Mouse (Mus musculus) stomach, embryonic 14.5 days (tissue): ENCODE measurements around the gene Gpr4. TPM values are rescaled to one million over a fixed set of nuclear protein-coding genes. Genes with fewer than 3 reads are reported as not detected.

Source experiments
- ATAC-seq: fragments of 200-750 bp; cut with Nextera tagmentation; 2 replicates; pipeline ENCODE4 v1.8.0; 2017; ENCODE audit warnings: low read depth, moderate TSS enrichment; ENCODE audit not compliant: insufficient number of reproducible peaks, insufficient read depth, low FRiP score
- H3K27ac ChIP-seq: fragments of 300-500 bp; sonication (generic); 2 replicates; pipeline ENCODE4 v1.5.1; 2014; ENCODE audit warnings: mild to moderate bottlenecking, low read length, moderate library complexity, mixed read lengths
- H3K27me3 ChIP-seq: fragments of 300-500 bp; sonication (generic); 2 replicates; pipeline ENCODE4 v1.6.1; 2014; ENCODE audit warnings: low read length, control low read depth, mixed read lengths; ENCODE audit not compliant: control insufficient read depth, insufficient read depth
- H3K36me3 ChIP-seq: fragments of 300-500 bp; sonication (generic); 2 replicates; pipeline ENCODE4 v1.6.1; 2014; ENCODE audit warnings: mild to moderate bottlenecking, control low read depth, low read length, moderate library complexity, mixed read lengths; ENCODE audit not compliant: control insufficient read depth, insufficient read depth
- H3K4me1 ChIP-seq: fragments of 300-500 bp; sonication (generic); 2 replicates; pipeline ENCODE4 v1.6.1; 2014; ENCODE audit warnings: low read length, control low read depth, mixed read lengths; ENCODE audit not compliant: control insufficient read depth, insufficient read depth
- H3K4me2 ChIP-seq: fragments of 300-500 bp; sonication (generic); replicated peaks from 2 replicates; pipeline ENCODE4 v1.6.1; 2014; ENCODE audit warnings: low read depth, low read length, control low read depth
- H3K4me3 ChIP-seq: fragments of 300-500 bp; sonication (generic); 2 replicates; pipeline ENCODE4 v1.5.1; 2014; ENCODE audit warnings: low read depth, low read length, control low read depth
- H3K9ac ChIP-seq: fragments of 300-500 bp; sonication (generic); replicated peaks from 2 replicates; pipeline ENCODE4 v1.6.1; 2014; ENCODE audit warnings: low read depth, mild to moderate bottlenecking, control low read depth, low read length, moderate library complexity, mixed read lengths
- H3K9me3 ChIP-seq: fragments of 300-500 bp; sonication (generic); 2 replicates; pipeline ENCODE4 v1.6.1; 2016; ENCODE audit warnings: low read depth, low read length, control low read depth; ENCODE audit not compliant: control insufficient read depth
- WGBS: fragments of 180-500 bp; shearing (Covaris S2); extraction: QIAGEN DNeasy Blood & Tissue Kit; methylation state at CpG from one replicate; pipeline ENCODE4 v1.1.7; 2014; 5-methylcytosine and 5-hydroxymethylcytosine counted together
- polyA plus RNA-seq: library from polyadenylated mRNA; unstranded; fragments of >200 nt; fragmentation: Nextera tagmentation; extraction: Ambion mirVana; gene quantifications from 2 replicates; pipeline ENCODE4 v1.2.1, GENCODE M21; 2014

Gene Gpr4
- polyA plus RNA-seq, 1 experiment from 2014 or later, result 1.4 TPM

- H3K9me3 ChIP-seq, result no peaks in the 10 kb centered on the region
- H3K4me3 ChIP-seq, result no peak overlapping the region
- H3K27ac ChIP-seq, result no peak overlapping the region
- no peak overlapping the region for H3K9ac ChIP-seq
- 76% methylated on average over 2 of the region's 2 CpGs for WGBS
- ATAC-seq, result no peak
- H3K4me2 ChIP-seq, result no peak overlapping the region
- no peaks in the 10 kb centered on the region for H3K27me3 ChIP-seq
- H3K36me3 ChIP-seq, result no peaks in the 10 kb centered on the region
- peaks cover 11% of the 10 kb centered on the region; the same call in 1 of the 2 replicates for H3K4me1 ChIP-seq
These were observed 22.8 kb downstream of the Gpr4 start for GRCm38 (mm10) chr7:19235092-19235671.

GRCm38 (mm10) chr7:19236411-19236810 lies 24.1 kb downstream of the Gpr4 start:
- Histone ChIP-seq H3K4me3 (no peak overlapping the region), H3K4me2 (no peak overlapping the region), H3K27ac (no peak overlapping the region), H3K4me1 (peaks cover 11% of the 10 kb centered on the region; the same call in 1 of the 2 replicates), H3K36me3 (no peaks in the 10 kb centered on the region; the same call in 1 of the 2 replicates), H3K27me3 (no peaks in the 10 kb centered on the region), H3K9ac (no peak overlapping the region), H3K9me3 (no peaks in the 10 kb centered on the region)
- WGBS, result 70% methylated on average over 2 of the region's 2 CpGs
- ATAC-seq, result no peak

GRCm38 (mm10) chr7:19238344-19238743 lies 26.0 kb downstream of the Gpr4 start:
- Histone ChIP-seq H3K4me1 (peaks cover 11% of the 10 kb centered on the region; the same call in 1 of the 2 replicates), H3K4me2 (no peak overlapping the region), H3K9me3 (no peaks in the 10 kb centered on the region), H3K27me3 (no peaks in the 10 kb centered on the region), H3K4me3 (no peak overlapping the region), H3K36me3 (no peaks in the 10 kb centered on the region; the same call in 1 of the 2 replicates), H3K27ac (no peak overlapping the region), H3K9ac (no peak overlapping the region)
- 95% methylated on average over 4 of the region's 4 CpGs for WGBS
- no peak for ATAC-seq

- H3K9me3 ChIP-seq, result no peaks in the 10 kb centered on the region
- H3K9ac ChIP-seq, result no peak overlapping the region
- H3K27ac ChIP-seq, result no peak overlapping the region
- WGBS, result 0% methylated on average over 1 of the region's 1 CpGs
- H3K4me2 ChIP-seq, result no peak overlapping the region
- H3K4me3 ChIP-seq, result no peak overlapping the region
- ATAC-seq, result peak; percentile 83
- H3K27me3 ChIP-seq, result no peaks in the 10 kb centered on the region
- no peaks in the 10 kb centered on the region; the same call in 1 of the 2 replicates for H3K36me3 ChIP-seq
- H3K4me1 ChIP-seq, result peaks cover 11% of the 10 kb centered on the region; the same call in 1 of the 2 replicates
These were observed 27.1 kb downstream of the Gpr4 start for GRCm38 (mm10) chr7:19239423-19239822.

GRCm38 (mm10) chr7:19239986-19240385 lies 27.6 kb downstream of the Gpr4 start:
- H3K4me3 ChIP-seq, result no peak overlapping the region
- H3K27me3 ChIP-seq, result no peaks in the 10 kb centered on the region
- no peaks in the 10 kb centered on the region for H3K9me3 ChIP-seq
- H3K27ac ChIP-seq, result peak overlapping the region; percentile 33; the same call in 1 of the 2 replicates
- 56% methylated on average over 2 of the region's 4 CpGs for WGBS
- no peak overlapping the region for H3K4me2 ChIP-seq
- peaks cover 3% of the 10 kb centered on the region for H3K36me3 ChIP-seq
- peaks cover 11% of the 10 kb centered on the region; the same call in 1 of the 2 replicates for H3K4me1 ChIP-seq
- no peak overlapping the region for H3K9ac ChIP-seq
- ATAC-seq, result no peak

- no peak overlapping the region for H3K27ac ChIP-seq
- peaks cover 9% of the 10 kb centered on the region for H3K36me3 ChIP-seq
- WGBS, result 86% methylated on average over 8 of the region's 8 CpGs
- no peak for ATAC-seq
- H3K4me1 ChIP-seq, result peaks cover 9% of the 10 kb centered on the region; the same call in 1 of the 2 replicates
- no peak overlapping the region for H3K4me2 ChIP-seq
- H3K9me3 ChIP-seq, result no peaks in the 10 kb centered on the region
- H3K4me3 ChIP-seq, result no peak overlapping the region
- no peaks in the 10 kb centered on the region for H3K27me3 ChIP-seq
- no peak overlapping the region for H3K9ac ChIP-seq
These were observed 28.6 kb downstream of the Gpr4 start for GRCm38 (mm10) chr7:19240905-19241463.

GRCm38 (mm10) chr7:19242005-19242404 lies 29.7 kb downstream of the Gpr4 start:
- no peak for ATAC-seq
- WGBS, result 90% methylated on average over 1 of the region's 1 CpGs
- peaks cover 8% of the 10 kb centered on the region; the same call in 1 of the 2 replicates for H3K4me1 ChIP-seq
- no peaks in the 10 kb centered on the region for H3K27me3 ChIP-seq
- no peak overlapping the region for H3K9ac ChIP-seq
- H3K9me3 ChIP-seq, result no peaks in the 10 kb centered on the region
- H3K4me2 ChIP-seq, result no peak overlapping the region
- H3K27ac ChIP-seq, result no peak overlapping the region
- H3K36me3 ChIP-seq, result peaks cover 9% of the 10 kb centered on the region
- H3K4me3 ChIP-seq, result no peak overlapping the region

GRCm38 (mm10) chr7:19243858-19244257 lies 31.5 kb downstream of the Gpr4 start:
- ATAC-seq, result no peak
- H3K9ac ChIP-seq, result no peak overlapping the region
- 84% methylated on average over 5 of the region's 5 CpGs for WGBS

More at GRCm38 (mm10) chr7:19243858-19244257, 31.5 kb downstream of the Gpr4 start:
- Histone ChIP-seq H3K36me3 (peaks cover 13% of the 10 kb centered on the region), H3K9me3 (no peaks in the 10 kb centered on the region), H3K27ac (no peak overlapping the region), H3K4me2 (no peak overlapping the region), H3K27me3 (no peaks in the 10 kb centered on the region), H3K4me3 (no peak overlapping the region), H3K4me1 (peaks cover 8% of the 10 kb centered on the region; the same call in 1 of the 2 replicates)
